Mouse (Mus musculus): ENCODE results near the gene Gm20219.

GRCm38 (mm10) chr17:56507161-56508068 lies 46.8 kb downstream of the Gm20219 start:
- no peak for TF ChIP-seq GATA1 (IDR thresholded peaks at IDR 0.05; ENCODE audit: low read length)
- no peak for TF ChIP-seq TAL1 (IDR thresholded peaks at IDR 0.05; ENCODE audit: low read length)

Measured in erythroblast, embryonic 14.5 days (primary cell).